Mouse (Mus musculus) left cerebral cortex, adult 8-10 months (tissue): ENCODE measurements at regions not wholly inside any gene's neighbourhood (a gene's known extent, or its start where the extent isn't known, plus 50 kb on each side); places are given as distances from the start of the nearest gene placed in this dataset.

Experiments
- DNase-seq, 2 experiments: peaks; one replicate each; pipeline ENCODE4 v3.0.0; 2022; ENCODE audit warnings: low spot score in 2 of 2

DNA sequence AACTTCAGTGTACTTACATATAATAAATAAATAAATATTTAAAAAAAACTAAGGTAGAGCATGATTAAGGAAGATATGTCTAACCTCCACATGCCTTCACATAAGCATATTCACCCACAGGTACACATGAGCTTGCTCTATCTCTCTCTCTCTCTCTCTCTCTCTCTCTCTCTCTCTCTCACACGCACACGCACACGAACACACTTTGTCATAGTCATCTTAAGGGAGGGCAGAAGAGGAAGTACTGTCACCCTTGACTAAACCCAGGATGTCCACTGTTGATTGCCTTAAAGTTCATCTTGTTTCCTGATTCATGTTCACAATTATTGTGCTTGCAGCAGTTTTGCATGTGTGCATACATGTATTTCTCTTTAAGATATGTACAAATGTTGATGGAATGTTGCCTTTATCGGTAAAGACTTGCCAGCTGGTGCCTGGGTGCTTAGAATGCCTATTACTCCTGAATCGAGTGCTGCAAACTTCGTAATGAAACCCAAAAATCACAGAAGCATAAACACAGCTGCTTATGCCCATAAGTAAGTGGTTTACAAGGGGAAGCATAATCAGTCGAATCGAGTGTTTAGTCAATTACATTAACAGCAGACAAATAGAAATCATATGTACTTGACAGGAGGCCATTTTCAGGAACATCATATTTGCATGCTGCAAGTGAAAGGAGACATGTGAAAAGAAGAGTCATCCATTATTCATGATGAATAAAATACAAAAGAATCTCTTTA lies 84.3 kb downstream of the Tmem168 start:
- DNase-seq: no peak

- no peak for DNase-seq
Measured at GRCm38 (mm10) chr6:13514126-13514525, 93.8 kb downstream of the Tmem168 start.

DNA sequence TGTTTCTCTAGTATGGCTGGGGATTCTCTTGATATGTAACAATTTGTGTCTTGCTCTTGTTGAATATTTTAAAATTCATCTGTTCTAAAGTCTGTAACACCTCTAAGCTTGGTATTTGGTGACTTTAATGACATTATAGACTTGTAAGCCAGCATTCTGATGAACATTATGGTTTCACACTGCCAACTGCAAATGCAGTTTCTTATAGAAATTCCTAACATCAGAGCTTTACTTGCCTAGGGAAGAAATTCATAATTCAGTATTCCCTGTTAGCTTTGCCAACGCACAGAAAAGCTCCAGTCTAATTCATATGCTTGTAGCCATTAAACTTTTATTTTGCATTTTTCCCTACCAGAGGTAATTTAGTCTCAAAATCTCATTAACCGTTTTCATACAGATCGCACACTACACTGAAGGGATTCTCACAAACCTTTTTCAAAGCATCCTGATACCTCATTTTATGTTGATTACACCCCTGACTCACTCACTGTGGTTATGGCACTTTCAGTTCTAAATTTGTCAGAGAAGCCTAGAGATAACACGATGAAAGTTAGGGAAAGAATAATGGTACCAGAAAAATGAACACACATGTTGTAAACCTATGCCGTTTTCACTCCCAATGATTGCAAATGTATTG lies 131.3 kb downstream of the Tmem168 start:
- DNase-seq: no peak

- DNase-seq: peak in 1 of 2 experiments; percentile 10
Measured at GRCm38 (mm10) chr6:13449160-13449787, 158.6 kb downstream of the Tmem168 start.

DNA sequence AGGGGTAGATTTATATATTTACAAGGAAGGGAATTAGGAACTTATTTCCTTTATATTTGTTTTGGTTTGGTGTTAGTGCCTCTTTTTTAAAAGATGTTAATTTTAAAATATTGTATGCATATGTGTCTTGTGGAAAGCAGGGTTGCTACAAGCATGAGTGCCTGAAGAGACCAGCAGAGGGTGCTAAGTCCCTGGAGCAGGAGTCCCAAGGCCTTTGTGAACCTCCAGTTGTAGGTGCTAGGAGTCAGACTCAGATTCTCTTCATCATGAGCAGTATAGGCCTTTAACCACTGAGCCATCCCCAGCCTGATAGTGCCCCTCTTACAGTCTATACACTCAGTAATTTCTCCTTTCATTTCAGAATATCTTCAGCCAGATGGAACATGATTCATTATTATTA lies 189.0 kb upstream of the Vwde start:
- no peak for DNase-seq

DNA sequence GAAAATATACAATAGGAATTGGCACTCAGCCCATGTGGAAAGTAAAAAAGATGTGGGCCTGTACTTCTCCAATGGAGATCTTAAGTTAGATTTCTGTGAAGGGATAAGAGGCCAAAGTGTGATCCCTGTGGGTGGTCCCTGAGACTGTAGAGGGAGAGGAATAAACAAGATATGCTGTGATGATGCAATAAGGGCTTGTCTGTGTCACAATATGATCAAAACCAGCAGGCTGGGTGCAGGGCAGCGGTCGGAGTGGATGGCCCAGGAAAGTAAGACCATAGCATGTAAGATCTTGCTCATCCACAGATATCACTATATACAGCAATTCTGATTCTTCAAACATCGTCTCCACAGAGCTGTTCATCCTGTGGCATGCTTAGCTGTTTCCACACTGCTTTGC lies 188.3 kb upstream of the Vwde start:
- DNase-seq: no peak

DNA sequence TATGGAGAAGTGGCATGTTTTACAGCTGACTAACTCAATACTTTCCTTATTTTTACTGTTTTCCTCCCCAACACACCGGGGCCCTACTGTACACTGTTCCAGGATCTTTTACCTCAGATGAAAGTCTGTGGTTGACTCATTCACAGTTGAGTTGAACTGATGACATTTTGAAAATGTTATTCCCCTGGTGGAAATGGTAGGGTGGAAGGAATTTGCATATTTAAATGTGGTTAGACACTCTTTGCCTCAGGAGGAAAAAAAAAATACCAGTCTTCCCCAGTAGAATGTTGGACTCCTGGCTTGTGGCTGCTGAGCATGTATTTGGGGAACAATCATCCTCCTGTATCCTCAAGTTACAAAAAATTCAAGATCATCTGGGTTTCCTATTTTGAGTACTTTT lies 159.7 kb upstream of the Vwde start:
- no peak for DNase-seq

DNA sequence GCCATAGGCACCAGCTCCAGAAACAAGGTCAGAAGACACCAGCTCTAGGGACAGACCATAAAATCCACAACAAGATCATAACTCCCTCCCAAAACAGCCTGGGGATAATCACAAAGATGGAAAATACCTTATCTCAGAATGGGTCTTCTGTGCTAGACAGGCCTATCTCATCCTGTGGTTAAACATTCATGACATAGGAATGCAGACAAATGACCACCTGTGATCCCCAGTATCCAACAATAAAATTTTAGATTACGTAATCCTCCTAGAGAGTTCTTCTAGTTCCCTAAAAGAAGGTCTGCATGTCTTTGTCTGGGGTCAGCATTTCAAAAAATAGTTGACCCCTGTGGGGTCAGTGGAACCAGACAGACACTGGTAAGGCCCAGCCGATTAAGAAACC lies 158.4 kb upstream of the Vwde start:
- DNase-seq: no peak

GRCm38 (mm10) chr6:13380819-13381218 lies 156.1 kb upstream of the Vwde start:
- DNase-seq: no peak

- no peak for DNase-seq
Measured at GRCm38 (mm10) chr6:13379727-13380126, 155.0 kb upstream of the Vwde start.

GRCm38 (mm10) chr6:13373896-13374295 lies 149.1 kb upstream of the Vwde start:
- no peak for DNase-seq

DNA sequence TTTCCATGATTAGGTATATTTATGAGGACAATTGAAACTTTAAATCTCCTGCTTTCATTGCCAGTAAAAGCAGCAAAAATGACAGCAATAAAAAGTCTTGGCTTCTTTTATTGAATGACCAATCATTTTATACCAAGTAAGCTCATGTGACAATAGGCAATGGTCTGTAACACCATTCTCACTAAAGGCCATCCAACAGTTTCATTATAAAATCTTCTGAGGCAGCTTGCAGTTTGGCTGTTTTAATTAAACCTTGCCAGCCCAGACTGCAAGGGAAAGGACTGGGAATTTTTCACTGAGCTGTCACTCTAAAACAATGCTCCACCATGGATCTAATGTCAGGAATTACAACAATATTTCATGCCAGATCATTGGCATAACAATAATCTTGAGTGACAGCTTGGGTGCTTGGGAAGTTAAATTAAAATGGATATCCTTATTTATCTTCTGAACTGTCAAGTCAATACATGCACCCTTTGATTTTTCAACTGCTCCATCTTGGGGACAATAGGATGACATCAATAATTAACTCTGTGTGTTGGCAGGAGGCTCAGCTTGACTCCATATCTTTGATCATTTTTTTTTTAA lies 145.0 kb upstream of the Vwde start:
- no peak for DNase-seq
